Mouse (Mus musculus) midbrain, embryonic 10.5 days (tissue): ENCODE measurements around the gene Vopp1. TPM values are rescaled to one million over a fixed set of nuclear protein-coding genes. Genes with fewer than 3 reads are reported as not detected.
"Not testable (repeated sequence)": the region's sequence is repeated elsewhere in the genome, so short reads cannot be mapped to it uniquely, and the experiment has no call there.

Source experiments
- DNase-seq: peaks from one replicate; pipeline ENCODE4 v3.0.0-alpha.2; 2017; ENCODE audit warnings: low spot score
- H3K27ac ChIP-seq: fragments of 300-500 bp; sonication (generic); replicated peaks from 2 replicates; pipeline ENCODE4 v1.5.1; 2016; ENCODE audit warnings: mild to moderate bottlenecking
- H3K27me3 ChIP-seq: fragments of 300-500 bp; sonication (generic); 2 replicates; pipeline ENCODE4 v1.6.1; 2016; ENCODE audit warnings: low read depth, mild to moderate bottlenecking; ENCODE audit not compliant: poor library complexity, severe bottlenecking
- H3K36me3 ChIP-seq: fragments of 300-500 bp; sonication (generic); 2 replicates; pipeline ENCODE4 v1.6.1; 2016; ENCODE audit warnings: mild to moderate bottlenecking, moderate library complexity
- H3K4me1 ChIP-seq: fragments of 300-500 bp; sonication (generic); 2 replicates; pipeline ENCODE4 v1.6.1; 2016
- H3K4me3 ChIP-seq: fragments of 300-500 bp; sonication (generic); 2 replicates; pipeline ENCODE4 v1.5.1; 2016; ENCODE audit warnings: mild to moderate bottlenecking, moderate library complexity
- H3K9me3 ChIP-seq: fragments of 300-500 bp; sonication (generic); replicated peaks from 2 replicates; pipeline ENCODE4 v1.6.1; 2016; ENCODE audit warnings: mild to moderate bottlenecking
- WGBS: fragments of 180-500 bp; shearing (Covaris S2); methylation state at CpG from one replicate; pipeline ENCODE4 v1.1.7; 2016; 5-methylcytosine and 5-hydroxymethylcytosine counted together
- polyA plus RNA-seq: library from polyadenylated mRNA; unstranded; fragments of >200 nt; fragmentation: Nextera tagmentation; extraction: Ambion mirVana; gene quantifications from 2 replicates; pipeline ENCODE4 v1.2.1, GENCODE M21; 2016

Vopp1 gene
- polyA plus RNA-seq, 1 experiment from 2014 or later: 61.6 TPM

- H3K36me3 ChIP-seq: peaks cover 31% of the 10 kb centered on the region
- no peak for DNase-seq
- WGBS: 94% methylated on average over 5 of the region's 5 CpGs
- no peak overlapping the region for H3K27ac ChIP-seq
- 0 out of 2 replicates have a peak, but pooled peaks cover 8% of the 10 kb centered on the region for H3K9me3 ChIP-seq
- no peaks in the 10 kb centered on the region for H3K4me1 ChIP-seq
- no peak overlapping the region for H3K4me3 ChIP-seq
- H3K27me3 ChIP-seq: no peaks in the 10 kb centered on the region
These were observed 19.5 kb downstream of the Vopp1 start for GRCm38 (mm10) chr6:57805218-57806069.

- Histone ChIP-seq H3K4me3 (no peak overlapping the region), H3K4me1 (no peaks in the 10 kb centered on the region), H3K27ac (no peak overlapping the region), H3K27me3 (no peaks in the 10 kb centered on the region), H3K36me3 (peaks cover 18% of the 10 kb centered on the region; the same call in 1 of the 2 replicates), H3K9me3 (no peaks in the 10 kb centered on the region)
- WGBS: 93% methylated on average over 2 of the region's 2 CpGs
- DNase-seq: no peak
These were observed 21.8 kb downstream of the Vopp1 start for GRCm38 (mm10) chr6:57803130-57803529.

- WGBS: 90% methylated on average over 1 of the region's 1 CpGs
These were observed 26.0 kb downstream of the Vopp1 start for GRCm38 (mm10) chr6:57798986-57799385.

GRCm38 (mm10) chr6:57796853-57797423, 28.0 kb downstream of the Vopp1 start:
- Histone ChIP-seq H3K27me3 (no peaks in the 10 kb centered on the region), H3K27ac (no peak overlapping the region), H3K9me3 (no peaks in the 10 kb centered on the region), H3K36me3 (no peaks in the 10 kb centered on the region), H3K4me1 (peaks cover 13% of the 10 kb centered on the region; the same call in 1 of the 2 replicates), H3K4me3 (no peak overlapping the region)
- 90% methylated on average over 3 of the region's 3 CpGs for whole genome bisulfite sequencing
- no peak for DNase-seq

More at GRCm38 (mm10) chr6:57798986-57799385, 26.0 kb downstream of the Vopp1 start:
- no peak for DNase-seq
- no peak overlapping the region for H3K4me3 ChIP-seq
- H3K9me3 ChIP-seq: no peaks in the 10 kb centered on the region
- H3K4me1 ChIP-seq: peaks cover 13% of the 10 kb centered on the region; the same call in 1 of the 2 replicates
- H3K27me3 ChIP-seq: no peaks in the 10 kb centered on the region
- no peak overlapping the region for H3K27ac ChIP-seq
- H3K36me3 ChIP-seq: no peaks in the 10 kb centered on the region

- Histone ChIP-seq H3K4me1 (peaks cover 13% of the 10 kb centered on the region; the same call in 1 of the 2 replicates), H3K27me3 (no peaks in the 10 kb centered on the region), H3K9me3 (no peaks in the 10 kb centered on the region), H3K36me3 (no peaks in the 10 kb centered on the region), H3K4me3 (no peak overlapping the region), H3K27ac (no peak overlapping the region)
- no peak for DNase-seq
- WGBS: 61% methylated on average over 3 of the region's 3 CpGs
These were observed 29.1 kb downstream of the Vopp1 start for GRCm38 (mm10) chr6:57795835-57796234.

GRCm38 (mm10) chr6:57792821-57793220, 32.1 kb downstream of the Vopp1 start:
- H3K9me3 ChIP-seq, H3K4me3 ChIP-seq, H3K27ac ChIP-seq, H3K27me3 ChIP-seq, DNase-seq: not testable (repeated sequence)
- Histone ChIP-seq H3K4me1 (peaks cover 13% of the 10 kb centered on the region; the same call in 1 of the 2 replicates), H3K36me3 (peaks cover 22% of the 10 kb centered on the region)
- 73% methylated on average over 9 of the region's 9 CpGs for WGBS

- no peak overlapping the region for H3K4me3 ChIP-seq
- no peaks in the 10 kb centered on the region for H3K4me1 ChIP-seq
- H3K9me3 ChIP-seq: no peaks in the 10 kb centered on the region
- peaks cover 27% of the 10 kb centered on the region for H3K36me3 ChIP-seq
- no peak for DNase-seq
- H3K27me3 ChIP-seq: no peaks in the 10 kb centered on the region
- H3K27ac ChIP-seq: no peak overlapping the region
- 91% methylated on average over 4 of the region's 4 CpGs for WGBS
These were observed 34.4 kb downstream of the Vopp1 start for GRCm38 (mm10) chr6:57790542-57790941.

GRCm38 (mm10) chr6:57787376-57787775, 37.6 kb downstream of the Vopp1 start:
- no peak overlapping the region for H3K27ac ChIP-seq
- no peak for DNase-seq
- WGBS: 97% methylated on average over 6 of the region's 6 CpGs

GRCm38 (mm10) chr6:57784251-57784650, 40.7 kb downstream of the Vopp1 start:
- H3K36me3 ChIP-seq: peaks cover 20% of the 10 kb centered on the region
- H3K27ac ChIP-seq: no peak overlapping the region
- no peak overlapping the region for H3K4me3 ChIP-seq
- 89% methylated on average over 1 of the region's 1 CpGs for WGBS
- no peaks in the 10 kb centered on the region for H3K27me3 ChIP-seq
- H3K9me3 ChIP-seq: no peaks in the 10 kb centered on the region
- H3K4me1 ChIP-seq: no peaks in the 10 kb centered on the region
- DNase-seq: no peak

More at GRCm38 (mm10) chr6:57787376-57787775, 37.6 kb downstream of the Vopp1 start:
- Histone ChIP-seq H3K36me3 (peaks cover 27% of the 10 kb centered on the region), H3K9me3 (no peaks in the 10 kb centered on the region), H3K4me1 (no peaks in the 10 kb centered on the region), H3K27me3 (no peaks in the 10 kb centered on the region), H3K4me3 (no peak overlapping the region)

- 93% methylated on average over 1 of the region's 1 CpGs for WGBS
- Histone ChIP-seq H3K9me3 (no peaks in the 10 kb centered on the region), H3K36me3 (peaks cover 4% of the 10 kb centered on the region), H3K27ac (no peak overlapping the region), H3K4me3 (no peak overlapping the region), H3K4me1 (no peaks in the 10 kb centered on the region), H3K27me3 (no peaks in the 10 kb centered on the region)
- DNase-seq: no peak
These were observed 42.3 kb downstream of the Vopp1 start for GRCm38 (mm10) chr6:57782658-57783057.

- no peak for DNase-seq
- H3K27ac ChIP-seq: no peak overlapping the region
- H3K4me1 ChIP-seq: no peaks in the 10 kb centered on the region
- H3K36me3 ChIP-seq: peaks cover 13% of the 10 kb centered on the region
- H3K27me3 ChIP-seq: no peaks in the 10 kb centered on the region
- 93% methylated on average over 3 of the region's 3 CpGs for WGBS
- H3K4me3 ChIP-seq: no peak overlapping the region
- no peaks in the 10 kb centered on the region for H3K9me3 ChIP-seq
These were observed 44.6 kb downstream of the Vopp1 start for GRCm38 (mm10) chr6:57780359-57780758.

- Histone ChIP-seq H3K4me3 (no peak overlapping the region), H3K36me3 (peaks cover 58% of the 10 kb centered on the region), H3K27me3 (no peaks in the 10 kb centered on the region), H3K4me1 (no peaks in the 10 kb centered on the region), H3K9me3 (no peaks in the 10 kb centered on the region), H3K27ac (no peak overlapping the region)
- no peak for DNase-seq
- 91% methylated on average over 1 of the region's 1 CpGs for WGBS
These were observed 51.2 kb downstream of the Vopp1 start for GRCm38 (mm10) chr6:57773792-57774191.
